Mouse (Mus musculus) lung, adult 2 months (tissue): ENCODE measurements around the gene Ube2z.

Experiments
- CTCF ChIP-seq: fragments of 200-500 bp; IDR thresholded peaks from 2 replicates; pipeline ENCODE4 v1.5.1; 2011; ENCODE audit warnings: mild to moderate bottlenecking, low read length, control low read depth; ENCODE audit not compliant: insufficient read depth
- POLR2A ChIP-seq: fragments of 200-500 bp; IDR thresholded peaks from 2 replicates; pipeline ENCODE4 v1.6.1; 2011; ENCODE audit warnings: low read depth, mild to moderate bottlenecking, control low read depth, low read length, borderline replicate concordance; ENCODE audit errors: extremely low read depth

DNA sequence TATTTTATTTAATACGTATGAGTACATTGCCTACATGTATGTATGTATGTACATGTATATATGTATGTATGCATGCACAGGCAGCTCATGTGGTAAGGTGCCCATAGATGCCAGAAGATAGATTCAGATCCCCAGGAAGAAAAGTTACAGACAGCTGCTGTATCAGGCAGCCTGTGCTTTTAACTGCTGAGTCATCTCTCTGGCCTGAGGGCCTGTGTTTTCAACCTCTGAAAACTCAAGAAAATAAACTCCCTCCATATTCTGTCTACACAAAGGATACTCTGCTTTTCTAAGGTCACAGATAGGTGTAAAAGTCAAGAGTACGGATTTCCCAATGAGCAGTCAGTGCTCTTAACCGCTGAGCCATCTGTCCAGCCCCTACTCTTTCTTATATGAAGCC, 14.3 kb downstream of the Ube2z start:
- TF ChIP-seq CTCF: no peak
- no peak for TF ChIP-seq POLR2A
